Mouse (Mus musculus) lung, postnatal 0 days (tissue): Measurements from ENCODE around the gene Pex3.

Experiments
- CTCF ChIP-seq: IDR thresholded peaks from 2 replicates; pipeline ENCODE4 v1.5.1; 2016; ENCODE audit warnings: antibody characterized with exemption, mild to moderate bottlenecking
- EP300 ChIP-seq: IDR thresholded peaks from 2 replicates; pipeline ENCODE4 v1.6.1; 2016; ENCODE audit warnings: antibody characterized with exemption, mild to moderate bottlenecking, control low read depth

- no peak for TF ChIP-seq CTCF
- TF ChIP-seq EP300 = no peak
These were observed 73.6 kb downstream of the Pex3 start for GRCm38 (mm10) chr10:13479341-13479740.
